Mouse (Mus musculus) lung, postnatal 0 days (tissue): ENCODE measurements around the gene Tmem144.

ENCODE experiments used
- CTCF ChIP-seq: IDR thresholded peaks from 2 replicates; pipeline ENCODE4 v1.5.1; 2016; ENCODE audit warnings: antibody characterized with exemption, mild to moderate bottlenecking
- EP300 ChIP-seq: IDR thresholded peaks from 2 replicates; pipeline ENCODE4 v1.6.1; 2016; ENCODE audit warnings: antibody characterized with exemption, mild to moderate bottlenecking, control low read depth

DNA sequence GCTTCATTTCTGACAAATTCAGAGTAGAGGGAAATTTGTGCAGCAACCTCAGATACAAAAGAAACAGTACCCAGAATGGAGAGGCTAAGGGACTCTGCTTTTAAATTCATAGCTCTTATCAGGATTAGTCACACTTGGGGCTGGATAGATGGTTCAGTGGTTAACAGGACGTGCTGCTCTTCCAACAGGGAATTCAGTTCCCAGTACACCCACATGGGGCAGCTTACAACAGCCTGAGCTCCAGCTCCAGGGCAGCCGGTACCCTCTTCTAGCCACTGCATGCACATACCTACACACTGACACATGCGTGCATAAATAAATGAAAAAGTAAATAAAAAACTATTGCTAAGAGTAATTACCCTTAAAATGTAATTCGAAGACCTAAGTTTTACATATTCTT is 36.3 kb downstream of the Tmem144 start:
- TF ChIP-seq CTCF (0 out of 2 replicates have a peak, but pooled peaks have one; percentile 5), EP300 (no peak)
